Mouse (Mus musculus) macrophage (primary cell): ENCODE results near the gene Crybb1. TPM values are rescaled to one million over a fixed set of nuclear protein-coding genes. Genes with fewer than 3 reads are reported as not detected.

Experiments
- H3K27ac ChIP-seq: fragments of 350-480 bp; formaldehyde crosslinking; 2 replicates; pipeline ENCODE4 v1.9.0; 2021
- H3K36me3 ChIP-seq: fragments of 350-480 bp; formaldehyde crosslinking; 2 replicates; pipeline ENCODE4 v1.9.0; 2021; ENCODE audit errors: inconsistent target
- H3K4me3 ChIP-seq: fragments of 350-480 bp; formaldehyde crosslinking; 2 replicates; pipeline ENCODE4 v1.9.0; 2021; ENCODE audit errors: inconsistent target
- H3K79me2 ChIP-seq: fragments of 350-480 bp; formaldehyde crosslinking; 2 replicates; pipeline ENCODE4 v1.9.0; 2021; ENCODE audit errors: inconsistent target
- WGBS: methylation state at CpG from one replicate; pipeline ENCODE4 v1.1.7; 2026; ENCODE audit warnings: inconsistent platforms; ENCODE audit not compliant: missing documents; 5-methylcytosine and 5-hydroxymethylcytosine counted together
- polyA plus RNA-seq: library from polyadenylated mRNA; stranded (reverse); fragments of 250-400 nt; gene quantifications from 3 replicates; pipeline ENCODE4 v1.2.4, GENCODE M21; 2018; ENCODE audit warnings: inconsistent platforms

Crybb1 gene
- polyA plus RNA-seq, 1 experiment from 2014 or later: not detected

DNA sequence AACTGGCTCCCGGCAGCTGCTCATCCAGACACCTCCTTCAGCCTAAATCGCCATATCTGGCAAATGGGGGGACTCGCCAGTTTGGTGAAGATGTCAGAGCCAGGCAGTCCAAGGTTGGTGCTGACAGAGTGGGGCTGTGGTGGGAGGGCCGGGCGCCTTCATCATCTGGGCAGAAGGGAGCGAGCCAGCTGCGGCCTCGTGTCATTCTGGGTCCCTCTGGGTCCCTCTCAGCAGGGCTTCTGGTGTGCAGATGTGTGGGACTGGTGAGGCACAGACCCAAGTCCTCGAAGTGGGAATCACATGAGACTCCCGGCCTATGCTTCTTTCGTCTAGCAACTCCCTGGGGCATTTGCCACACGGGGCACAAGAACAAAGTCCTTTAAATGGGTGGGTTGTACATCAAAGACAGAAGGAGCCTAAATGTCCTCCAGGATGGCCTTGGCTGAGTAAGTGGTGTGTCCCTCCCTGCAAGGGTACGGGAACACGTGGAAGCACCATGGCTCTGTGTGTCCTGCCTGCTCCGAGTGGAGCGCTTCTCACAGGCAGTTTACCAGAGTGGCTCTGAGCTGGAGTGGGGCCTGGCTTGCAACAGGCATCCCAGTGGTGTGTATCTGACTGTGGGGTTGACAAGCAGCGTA lies 36.8 kb downstream of the Crybb1 start:
- WGBS: 88% methylated on average over 13 of the region's 17 CpGs
- H3K79me2 ChIP-seq: peaks cover 100% of the 10 kb centered on the region
- H3K27ac ChIP-seq: no peak overlapping the region
- no peaks in the 10 kb centered on the region; the same call in 1 of the 2 replicates for H3K36me3 ChIP-seq
- no peak overlapping the region for H3K4me3 ChIP-seq

GRCm38 (mm10) chr5:112293800-112294199 lies 38.2 kb downstream of the Crybb1 start:
- WGBS: 90% methylated on average over 2 of the region's 2 CpGs
- Histone ChIP-seq H3K36me3 (no peaks in the 10 kb centered on the region; the same call in 1 of the 2 replicates), H3K27ac (no peak overlapping the region), H3K79me2 (peaks cover 100% of the 10 kb centered on the region), H3K4me3 (no peak overlapping the region)

DNA sequence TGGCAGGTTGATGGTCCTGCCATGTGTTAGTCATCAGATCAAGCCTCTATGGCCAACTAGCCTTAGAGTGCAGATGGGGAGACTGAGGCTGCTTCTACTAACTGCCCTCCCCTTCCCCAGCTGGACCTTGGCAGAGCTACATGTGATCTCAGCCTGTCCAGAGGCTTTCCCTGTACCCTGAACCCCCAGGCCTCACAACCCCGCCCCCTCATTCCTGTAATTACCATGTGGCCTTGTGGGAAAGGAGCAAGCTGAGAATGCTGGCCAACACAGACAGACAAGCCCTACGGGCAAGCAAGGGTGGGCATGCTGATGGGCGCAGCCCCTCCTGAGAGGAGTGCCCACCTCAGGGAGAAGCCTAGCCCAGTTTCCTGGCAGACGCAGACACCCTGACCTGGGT lies 39.1 kb downstream of the Crybb1 start:
- Histone ChIP-seq H3K4me3 (no peak overlapping the region), H3K36me3 (no peaks in the 10 kb centered on the region; the same call in 1 of the 2 replicates)
- WGBS: 100% methylated on average over 4 of the region's 4 CpGs

GRCm38 (mm10) chr5:112295162-112295561 lies 39.5 kb downstream of the Crybb1 start:
- Histone ChIP-seq H3K79me2 (peaks cover 100% of the 10 kb centered on the region), H3K4me3 (no peak overlapping the region), H3K27ac (no peak overlapping the region), H3K36me3 (no peaks in the 10 kb centered on the region; the same call in 1 of the 2 replicates)
- WGBS: 84% methylated on average over 8 of the region's 8 CpGs

More for the DNA sequence above, 39.1 kb downstream of the Crybb1 start:
- H3K27ac ChIP-seq: no peak overlapping the region
- H3K79me2 ChIP-seq: peaks cover 100% of the 10 kb centered on the region

- WGBS: 85% methylated on average over 8 of the region's 8 CpGs
- peaks cover 100% of the 10 kb centered on the region for H3K79me2 ChIP-seq
- no peak overlapping the region for H3K4me3 ChIP-seq
- no peaks in the 10 kb centered on the region for H3K36me3 ChIP-seq
- no peak overlapping the region for H3K27ac ChIP-seq
These were observed 39.9 kb downstream of the Crybb1 start for GRCm38 (mm10) chr5:112295564-112295963.

DNA sequence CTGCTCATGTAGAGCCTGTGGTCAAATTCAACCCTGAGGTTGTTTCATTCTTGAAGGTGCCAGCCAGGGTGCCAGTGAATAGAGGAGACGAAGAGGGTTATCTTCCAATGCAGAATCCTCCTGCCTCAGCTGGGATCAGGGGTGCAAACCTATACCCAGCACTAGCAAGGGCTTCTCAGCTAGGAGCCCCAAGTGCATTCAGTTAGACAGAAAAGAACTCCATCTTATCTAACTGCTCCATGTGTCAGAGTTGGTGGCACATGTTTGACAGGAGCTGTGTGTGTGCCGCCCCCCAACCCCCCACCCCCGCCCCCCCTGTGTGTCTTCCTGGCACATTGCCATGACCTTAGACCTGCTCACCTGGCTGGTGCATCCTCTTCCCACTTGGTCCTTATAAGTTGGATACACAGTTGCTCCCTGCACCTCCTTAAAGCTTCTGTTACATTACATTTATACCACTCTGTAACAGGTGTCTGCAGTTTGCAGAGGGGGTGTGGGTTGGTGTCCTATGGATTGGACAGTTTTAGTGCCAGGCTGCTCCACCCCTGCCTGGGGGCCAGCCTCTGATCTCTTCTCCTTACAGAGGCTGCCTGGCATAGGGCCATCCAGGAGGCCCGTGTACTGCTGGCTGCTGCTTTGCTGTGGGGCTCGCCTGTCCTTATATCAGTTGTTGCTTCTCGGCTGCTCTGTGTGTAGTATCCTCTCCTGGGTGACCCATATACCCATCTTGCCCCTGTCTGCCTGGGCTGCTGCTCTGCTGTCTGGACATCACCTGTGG lies 41.0 kb downstream of the Crybb1 start:
- Histone ChIP-seq H3K79me2 (peaks cover 100% of the 10 kb centered on the region), H3K4me3 (no peak overlapping the region), H3K36me3 (0 out of 2 replicates have a peak, but pooled peaks cover 1% of the 10 kb centered on the region), H3K27ac (peak overlapping the region; percentile 88)
- 48% methylated on average over 6 of the region's 6 CpGs for WGBS

DNA sequence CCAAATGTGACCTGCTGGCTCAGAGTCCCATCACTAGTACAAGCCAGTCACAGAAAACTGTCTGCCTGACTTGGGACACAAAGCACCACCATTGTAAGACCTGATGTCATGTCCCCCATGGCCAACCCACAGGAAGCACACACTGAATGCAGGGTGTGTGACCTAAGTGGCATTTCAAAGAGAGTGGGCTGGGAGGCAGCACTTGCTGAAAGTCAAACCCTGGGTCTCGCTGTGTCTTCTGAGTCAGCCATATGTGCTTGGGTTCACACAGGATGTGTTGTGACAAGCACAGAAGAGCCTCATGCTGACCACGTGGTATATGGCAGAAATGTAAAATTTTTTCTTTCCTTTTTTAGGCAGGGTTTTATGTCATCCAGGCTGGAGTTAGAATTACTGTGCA lies 41.6 kb downstream of the Crybb1 start:
- no peak overlapping the region for H3K4me3 ChIP-seq
- H3K79me2 ChIP-seq: peaks cover 100% of the 10 kb centered on the region
- 0 out of 2 replicates have a peak, but pooled peaks cover 8% of the 10 kb centered on the region for H3K36me3 ChIP-seq
- H3K27ac ChIP-seq: peak overlapping the region; percentile 88
- WGBS: 12% methylated on average over 2 of the region's 2 CpGs

DNA sequence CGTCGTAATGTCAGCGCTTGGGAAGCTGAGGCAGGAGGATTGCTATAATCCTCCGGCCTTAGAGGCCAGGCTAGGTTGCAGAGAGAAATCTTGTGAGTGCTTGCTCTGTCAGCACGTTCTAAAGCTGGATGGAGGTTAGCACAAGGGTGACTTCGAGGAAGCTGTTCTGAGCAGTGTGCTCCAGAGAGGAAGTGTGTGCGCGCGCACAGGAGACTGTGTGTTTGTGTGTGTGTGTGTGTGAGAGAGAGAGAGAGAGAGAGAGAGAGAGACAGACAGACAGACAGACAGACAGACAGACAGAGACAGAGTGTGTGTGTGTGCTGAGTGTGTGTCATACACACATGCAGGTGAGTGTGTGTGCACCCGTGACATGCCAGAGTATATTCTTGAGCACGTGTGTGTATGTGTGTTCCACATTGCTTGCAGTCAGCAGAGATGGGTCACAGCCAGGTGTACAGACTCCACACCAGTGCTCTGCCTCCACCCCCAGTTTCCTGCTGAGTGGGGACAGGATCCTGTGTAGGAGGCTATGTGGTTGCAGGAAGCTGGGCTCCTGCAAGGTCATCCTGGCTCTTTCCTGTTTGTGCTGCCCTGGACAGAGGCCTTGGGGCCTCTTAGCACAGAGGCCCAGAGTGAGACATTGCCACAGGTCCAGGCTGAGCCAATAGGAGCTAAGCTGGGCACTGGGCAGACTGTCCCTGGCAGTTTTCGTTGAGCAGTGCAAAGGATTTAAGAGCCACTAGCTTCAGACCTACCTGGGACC lies 42.8 kb downstream of the Crybb1 start:
- H3K79me2 ChIP-seq: peaks cover 100% of the 10 kb centered on the region
- no peak overlapping the region for H3K4me3 ChIP-seq
- 20% methylated on average over 12 of the region's 12 CpGs for WGBS
- H3K36me3 ChIP-seq: peaks cover 13% of the 10 kb centered on the region; the same call in 1 of the 2 replicates
- peak overlapping the region; percentile 88 for H3K27ac ChIP-seq

- Histone ChIP-seq H3K4me3 (no peak overlapping the region), H3K36me3 (peaks cover 17% of the 10 kb centered on the region), H3K27ac (peak overlapping the region; percentile 88; the same call in 1 of the 2 replicates), H3K79me2 (peaks cover 100% of the 10 kb centered on the region)
- 82% methylated on average over 4 of the region's 4 CpGs for WGBS
These were observed 43.8 kb downstream of the Crybb1 start for GRCm38 (mm10) chr5:112299399-112299798.

GRCm38 (mm10) chr5:112300112-112300511 lies 44.5 kb downstream of the Crybb1 start:
- Histone ChIP-seq H3K4me3 (no peak overlapping the region), H3K79me2 (peaks cover 100% of the 10 kb centered on the region), H3K27ac (no peak overlapping the region), H3K36me3 (peaks cover 25% of the 10 kb centered on the region)
- WGBS: 63% methylated on average over 2 of the region's 2 CpGs

- peaks cover 32% of the 10 kb centered on the region for H3K36me3 ChIP-seq
- no peak overlapping the region for H3K4me3 ChIP-seq
- H3K79me2 ChIP-seq: peaks cover 100% of the 10 kb centered on the region
- WGBS: 93% methylated on average over 6 of the region's 6 CpGs
- no peak overlapping the region for H3K27ac ChIP-seq
These were observed 45.2 kb downstream of the Crybb1 start for GRCm38 (mm10) chr5:112300721-112301308.

DNA sequence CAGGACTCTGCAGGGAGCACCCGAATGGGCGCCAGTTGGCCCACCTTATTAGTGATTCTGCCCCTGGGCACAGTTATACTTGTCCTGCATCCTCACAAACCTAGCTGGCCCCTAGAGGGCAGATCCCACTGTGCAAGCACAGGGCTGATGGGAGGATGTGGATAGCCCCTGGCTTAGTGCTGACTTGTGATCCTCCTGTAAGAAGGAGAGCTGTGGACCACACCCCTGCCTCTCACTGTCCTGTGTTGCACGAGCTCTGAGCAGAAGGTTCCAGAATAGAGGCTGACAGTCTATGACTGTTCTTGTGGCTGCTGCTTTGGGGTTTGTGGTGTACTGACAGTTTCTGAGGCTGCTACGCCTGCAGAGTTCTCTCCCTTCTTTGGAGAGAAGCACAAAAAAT lies 46.1 kb downstream of the Crybb1 start:
- 69% methylated on average over 4 of the region's 4 CpGs for WGBS

GRCm38 (mm10) chr5:112302310-112302709 lies 46.7 kb downstream of the Crybb1 start:
- 85% methylated on average over 5 of the region's 5 CpGs for WGBS
- Histone ChIP-seq H3K79me2 (peaks cover 100% of the 10 kb centered on the region), H3K36me3 (peaks cover 46% of the 10 kb centered on the region), H3K27ac (no peak overlapping the region), H3K4me3 (no peak overlapping the region)

More for the DNA sequence above, 46.1 kb downstream of the Crybb1 start:
- H3K36me3 ChIP-seq: peaks cover 40% of the 10 kb centered on the region
- H3K4me3 ChIP-seq: no peak overlapping the region
- no peak overlapping the region for H3K27ac ChIP-seq
- H3K79me2 ChIP-seq: peaks cover 100% of the 10 kb centered on the region

DNA sequence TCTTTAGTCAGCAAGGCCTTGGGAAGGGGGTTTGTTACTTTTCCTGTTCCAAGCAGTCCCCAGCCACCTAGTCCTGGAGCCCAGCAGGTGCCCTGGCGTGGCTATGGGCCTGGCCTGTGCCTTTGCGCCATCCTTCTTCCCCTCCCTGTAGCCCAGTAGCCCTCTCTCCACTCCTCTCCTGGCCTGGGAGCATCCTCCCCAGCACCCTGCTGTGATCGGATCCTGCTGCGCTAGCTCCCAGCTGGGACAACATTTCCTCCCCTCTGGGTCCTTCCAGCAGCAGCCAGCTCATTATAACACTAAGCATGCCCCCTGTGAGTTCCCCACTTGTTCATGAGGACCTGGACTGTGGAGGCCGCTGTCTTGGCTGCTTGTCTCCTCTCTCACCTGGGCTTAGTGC lies 50.2 kb downstream of the Crybb1 start:
- Histone ChIP-seq H3K36me3 (peaks cover 76% of the 10 kb centered on the region), H3K4me3 (no peak overlapping the region), H3K79me2 (peaks cover 65% of the 10 kb centered on the region), H3K27ac (no peak overlapping the region)
- 98% methylated on average over 5 of the region's 5 CpGs for WGBS
